Mouse (Mus musculus) C2C12 (cell line): ENCODE data around the gene Ano3. TPM values are rescaled to one million over a fixed set of nuclear protein-coding genes. Genes with fewer than 3 reads are reported as not detected.
A peak's percentile ranks its signal among the peaks of the same experiment; 100 is the strongest.
"Not testable (repeated sequence)": the region's sequence is repeated elsewhere in the genome, so short reads cannot be mapped to it uniquely, and the experiment has no call there.

Experiments used
- H3K27me3 ChIP-seq: one replicate; pipeline ENCODE4 v1.6.1; 2011; ENCODE audit not compliant: control insufficient read depth, insufficient read depth, insufficient read length
- H3K36me3 ChIP-seq: one replicate; pipeline ENCODE4 v1.6.1; 2011; ENCODE audit not compliant: control insufficient read depth, insufficient read depth
- H3K4me3 ChIP-seq: one replicate; pipeline ENCODE4 v1.5.1; 2011; ENCODE audit warnings: mild to moderate bottlenecking, control low read depth; ENCODE audit not compliant: poor library complexity, insufficient read depth, severe bottlenecking
- H3K79me2 ChIP-seq: one replicate; pipeline ENCODE4 v1.6.1; 2011; ENCODE audit not compliant: control insufficient read depth, insufficient read depth
- H3K79me3 ChIP-seq: one replicate; pipeline ENCODE4 v1.6.1; 2011; ENCODE audit warnings: low read depth, control low read depth
- H3ac ChIP-seq: one replicate; pipeline ENCODE3; 2011; ENCODE audit warnings: low read depth; ENCODE audit not compliant: control insufficient read depth, insufficient read length
- CEBPB ChIP-seq: IDR thresholded peaks from one replicate; pipeline ENCODE4 v1.6.1; 2011; ENCODE audit warnings: low read depth, mild to moderate bottlenecking, control low read depth, moderate library complexity
- CTCF ChIP-seq: IDR thresholded peaks from one replicate; pipeline ENCODE4 v1.5.1; 2011; ENCODE audit not compliant: control insufficient read depth, insufficient read depth, insufficient read length
- FOSL1 ChIP-seq: IDR thresholded peaks from one replicate; pipeline ENCODE4 v1.8.0; 2011; ENCODE audit warnings: mild to moderate bottlenecking, low read length; ENCODE audit not compliant: poor library complexity, insufficient read depth, severe bottlenecking
- MAX ChIP-seq: IDR thresholded peaks from one replicate; pipeline ENCODE4 v1.6.1; 2011; ENCODE audit warnings: mild to moderate bottlenecking, control low read depth
- MYOD1 ChIP-seq: IDR thresholded peaks from one replicate; pipeline ENCODE4 v1.6.1; 2011; ENCODE audit warnings: low read depth; ENCODE audit not compliant: control insufficient read depth, insufficient read length
- MYOG ChIP-seq: IDR thresholded peaks from one replicate; pipeline ENCODE4 v1.6.1; 2011; ENCODE audit not compliant: control insufficient read depth, insufficient read length; ENCODE audit errors: extremely low read depth
- USF1 ChIP-seq: IDR thresholded peaks from one replicate; pipeline ENCODE4 v1.6.1; 2011; ENCODE audit warnings: low read depth, mild to moderate bottlenecking, control low read depth, moderate library complexity
- long read RNA-seq, 2 experiments: library from polyadenylated mRNA; unstranded; transcript quantifications; one replicate each; pipeline ENCODE4 v2.0.0; 2019 to 2020
- polyA plus RNA-seq: library from polyadenylated mRNA; unstranded; fragments of >200 nt; fragmentation: generic; extraction: Trizol; gene quantifications from one replicate; pipeline ENCODE4 v1.2.1, GENCODE M21; 2012; ENCODE audit warnings: missing spikeins

Gene Ano3
- polyA plus RNA-seq: 0.04 TPM
- long read RNA-seq, experiment 1: 0 reads
- long read RNA-seq, experiment 2, partial matches to known transcripts: 1 of 1 reads
- long read RNA-seq, experiment 2, other reads (novel, unspliced or antisense): 0 of 1 reads

DNA sequence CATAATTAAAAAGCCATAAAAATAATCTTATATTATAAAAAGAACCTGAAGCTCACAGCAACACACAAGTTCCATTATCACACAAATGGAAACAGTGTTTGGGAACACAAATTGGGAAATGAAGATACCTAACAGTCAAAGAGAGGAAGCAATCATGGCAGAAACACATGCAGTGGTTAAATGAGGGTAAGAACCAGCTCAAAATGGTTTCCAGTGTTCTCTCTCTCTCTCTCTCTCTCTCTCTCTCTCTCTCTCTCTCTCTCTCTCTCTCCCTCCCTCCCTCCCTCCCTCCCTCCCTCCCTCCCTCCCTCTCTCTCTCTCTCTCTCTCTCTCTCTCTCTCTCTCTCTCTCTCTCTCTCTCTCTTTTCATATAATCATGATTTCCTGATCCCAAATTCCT lies at the start of gene Ano3:
TSS of gene Ano3 (minus strand) at position 101 of the 400 bp plus-strand sequence.
- H3ac ChIP-seq, H3K79me3 ChIP-seq, H3K79me2 ChIP-seq, H3K27me3 ChIP-seq, H3K36me3 ChIP-seq: not testable (repeated sequence)
- peak within 1 kb of the TSS; percentile 2 for H3K4me3 ChIP-seq

DNA sequence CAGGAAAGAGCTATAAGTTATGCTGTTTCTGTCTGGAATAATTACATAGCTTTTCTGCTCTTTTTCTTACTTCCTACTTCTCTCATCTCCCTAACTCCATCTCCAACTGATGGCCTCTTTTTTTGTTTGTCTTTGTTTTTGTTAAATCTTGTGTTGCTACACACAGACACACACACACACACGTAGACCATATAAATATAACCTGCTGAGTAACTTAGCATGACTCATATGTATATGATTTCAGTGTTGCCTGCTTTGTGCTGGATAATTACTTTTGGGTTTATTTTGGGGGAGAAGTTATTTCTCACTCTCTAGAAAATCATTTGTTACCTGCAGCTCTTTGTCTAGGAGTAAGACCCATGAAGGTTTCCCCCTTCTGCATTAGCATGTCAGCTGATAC lies 39.3 kb upstream of the Ano3 start:
- no peaks in the 10 kb centered on the region for H3K79me3 ChIP-seq
- no peaks in the 10 kb centered on the region for H3K79me2 ChIP-seq
- H3K4me3 ChIP-seq: no peak overlapping the region
- no peaks in the 10 kb centered on the region for H3K36me3 ChIP-seq
- H3ac ChIP-seq: no peak overlapping the region
- no peaks in the 10 kb centered on the region for H3K27me3 ChIP-seq
- no peak for TF ChIP-seq USF1
- no peak for TF ChIP-seq MYOD1
- no peak for TF ChIP-seq MYOG
- no peak for TF ChIP-seq FOSL1
- TF ChIP-seq CTCF: no peak
- no peak for TF ChIP-seq MAX
- TF ChIP-seq CEBPB: no peak

- TF ChIP-seq MYOG (no peak), MYOD1 (no peak), CEBPB (no peak), CTCF (no peak), MAX (no peak), FOSL1 (no peak), USF1 (no peak)
- Histone ChIP-seq H3K79me3 (no peaks in the 10 kb centered on the region), H3K27me3 (no peaks in the 10 kb centered on the region), H3K36me3 (no peaks in the 10 kb centered on the region), H3ac (no peak overlapping the region), H3K79me2 (no peaks in the 10 kb centered on the region), H3K4me3 (no peak overlapping the region)
These were observed 38.8 kb upstream of the Ano3 start for GRCm38 (mm10) chr2:110989539-110989938.

GRCm38 (mm10) chr2:110985853-110986271 lies 35.1 kb upstream of the Ano3 start:
- Histone ChIP-seq H3K79me3 (no peaks in the 10 kb centered on the region), H3K27me3 (no peaks in the 10 kb centered on the region), H3K36me3 (no peaks in the 10 kb centered on the region), H3K79me2 (no peaks in the 10 kb centered on the region), H3K4me3 (no peak overlapping the region), H3ac (no peak overlapping the region)
- no peak for TF ChIP-seq MAX
- TF ChIP-seq CTCF: no peak
- TF ChIP-seq USF1: no peak
- no peak for TF ChIP-seq CEBPB
- TF ChIP-seq FOSL1: no peak
- TF ChIP-seq MYOG: no peak
- TF ChIP-seq MYOD1: no peak

DNA sequence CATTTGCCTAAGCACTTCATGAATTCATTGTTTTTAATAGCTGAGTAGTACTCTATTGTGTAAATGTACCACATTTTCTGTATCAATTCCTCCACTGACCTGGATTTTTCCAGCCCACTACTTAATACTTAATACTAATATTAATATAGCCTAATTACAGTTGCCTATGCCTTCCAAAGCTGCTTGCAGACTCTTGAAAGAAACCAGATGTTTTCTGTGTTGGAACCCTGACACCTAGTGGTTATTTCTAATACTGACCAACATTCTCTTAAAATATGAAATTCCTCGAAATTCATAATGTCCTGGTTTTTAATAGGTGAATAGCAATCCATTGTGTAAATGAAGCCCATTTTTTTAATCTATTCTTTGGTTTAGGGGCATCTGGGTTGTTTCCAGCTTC lies 31.0 kb upstream of the Ano3 start:
- TF ChIP-seq USF1 (no peak), MYOG (no peak), FOSL1 (no peak), MAX (no peak), CEBPB (no peak), CTCF (no peak), MYOD1 (no peak)

GRCm38 (mm10) chr2:110979610-110980009 lies 28.9 kb upstream of the Ano3 start:
- Histone ChIP-seq H3K4me3 (no peak overlapping the region), H3ac (no peak overlapping the region), H3K79me3 (no peaks in the 10 kb centered on the region), H3K27me3 (no peaks in the 10 kb centered on the region), H3K36me3 (no peaks in the 10 kb centered on the region), H3K79me2 (no peaks in the 10 kb centered on the region)
- TF ChIP-seq CEBPB: no peak
- TF ChIP-seq CTCF: no peak
- no peak for TF ChIP-seq USF1
- TF ChIP-seq MYOD1: no peak
- no peak for TF ChIP-seq FOSL1
- no peak for TF ChIP-seq MYOG
- no peak for TF ChIP-seq MAX

More for the DNA sequence above, 31.0 kb upstream of the Ano3 start:
- H3K4me3 ChIP-seq: no peak overlapping the region
- H3K36me3 ChIP-seq: no peaks in the 10 kb centered on the region
- no peaks in the 10 kb centered on the region for H3K79me3 ChIP-seq
- H3K79me2 ChIP-seq: no peaks in the 10 kb centered on the region
- no peak overlapping the region for H3ac ChIP-seq
- no peaks in the 10 kb centered on the region for H3K27me3 ChIP-seq

GRCm38 (mm10) chr2:110976871-110977270 lies 26.1 kb upstream of the Ano3 start:
- H3K4me3 ChIP-seq: no peak overlapping the region
- H3ac ChIP-seq: no peak overlapping the region
- H3K79me3 ChIP-seq: no peaks in the 10 kb centered on the region
- no peaks in the 10 kb centered on the region for H3K27me3 ChIP-seq
- no peaks in the 10 kb centered on the region for H3K79me2 ChIP-seq
- TF ChIP-seq MYOD1 (no peak), MYOG (no peak), USF1 (no peak), CEBPB (no peak), FOSL1 (no peak), MAX (no peak), CTCF (no peak)
- no peaks in the 10 kb centered on the region for H3K36me3 ChIP-seq
